Mouse (Mus musculus): ENCODE data around the gene Olfr11.

Olfr11 gene

DNA sequence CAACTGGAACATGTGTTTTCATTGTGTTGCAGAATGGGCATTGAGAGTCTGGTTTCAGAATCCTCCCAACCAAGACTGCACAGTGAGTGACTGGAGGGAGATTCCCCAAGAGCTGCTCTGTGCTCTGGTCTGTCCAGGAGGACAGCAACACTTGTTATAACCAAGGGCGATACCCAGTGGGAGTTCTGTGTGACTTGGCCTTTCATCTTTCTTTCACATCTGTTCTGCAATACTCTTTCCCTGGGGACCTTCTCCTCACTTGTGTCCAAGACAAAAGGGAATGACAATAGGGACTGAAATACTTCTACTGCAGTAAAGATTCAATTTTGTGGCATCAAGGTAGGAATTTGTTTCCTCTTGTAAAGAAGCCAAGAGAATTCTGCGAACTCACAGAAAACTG lies at the start of gene Olfr11:
Olfr11 (minus strand) TSS at position 101 of the 400 bp plus-strand sequence.
- no peak for DNase-seq (ENCODE audit: low spot score)

DNA sequence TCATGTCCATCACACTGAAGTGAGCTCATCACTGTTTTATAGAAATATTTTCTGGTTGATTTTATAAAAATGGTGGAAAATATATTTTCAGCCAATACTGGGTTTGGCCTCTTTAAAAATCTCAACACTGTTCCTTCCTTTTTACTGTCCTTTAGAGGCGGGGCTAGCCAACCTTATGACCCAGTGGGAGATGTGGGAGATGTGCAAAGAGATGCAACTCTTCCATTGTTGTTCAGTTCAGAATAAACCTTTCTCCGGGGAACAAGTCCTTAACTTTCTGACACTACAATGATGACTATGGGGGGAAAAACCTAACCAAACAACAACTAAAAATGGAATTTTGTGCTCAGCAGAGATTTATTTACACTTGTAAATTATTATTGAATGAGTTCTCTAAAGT lies 35.0 kb upstream of the Olfr11 start, which contains the start of gene Olfr1360:
Olfr1360 (minus strand) TSS at position 101 of the 400 bp plus-strand sequence.
- DNase-seq (ENCODE audit: low spot score) = no peak

DNA sequence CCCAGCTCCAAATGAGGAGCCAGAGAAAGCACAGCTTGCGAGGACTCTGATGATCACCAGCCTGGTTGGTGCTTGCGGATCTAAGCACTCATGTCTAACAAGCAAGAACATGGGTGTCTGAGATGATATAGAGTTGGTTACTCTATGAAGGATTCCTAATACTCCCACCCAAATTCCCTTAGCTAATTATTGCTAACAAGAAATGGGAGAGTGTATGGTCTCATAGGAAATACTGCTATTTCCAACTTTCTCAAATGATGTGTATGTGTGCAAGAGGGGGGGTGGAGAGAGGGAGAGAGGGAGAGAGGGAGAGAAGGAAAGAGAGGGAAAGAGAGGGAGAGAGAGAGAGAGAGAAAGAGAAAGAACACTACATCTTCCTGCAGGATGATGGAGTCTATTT lies 21.0 kb upstream of the Olfr11 start, which contains the start of gene Olfr1361:
Olfr1361 (minus strand) TSS at position 101 of the 400 bp plus-strand sequence.
- DNase-seq (ENCODE audit: low spot score) = no peak

DNA sequence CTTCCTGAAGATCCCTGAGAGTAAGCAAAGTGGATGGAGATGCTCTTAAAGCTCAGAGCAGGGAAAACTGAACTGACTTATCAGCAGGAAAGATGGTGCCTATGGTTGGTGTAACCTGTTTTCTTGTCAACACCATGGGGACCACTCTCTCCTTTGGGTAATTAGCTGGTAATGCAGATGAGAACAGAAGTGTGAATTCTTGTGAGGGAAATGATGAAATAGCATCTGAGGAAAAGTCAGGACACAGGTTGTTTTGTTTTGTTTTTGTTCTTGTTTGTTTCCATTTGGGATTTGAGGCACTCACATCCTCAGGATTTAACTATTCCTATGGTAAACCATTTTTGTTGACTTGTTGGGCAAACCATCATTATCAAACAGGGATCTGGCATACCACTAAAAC lies 28.4 kb downstream of the Olfr11 start, which contains the start of gene Olfr1362:
Olfr1362 (minus strand) TSS at position 101 of the 400 bp plus-strand sequence.
- DNase-seq (ENCODE audit: low spot score) = no peak

DNA sequence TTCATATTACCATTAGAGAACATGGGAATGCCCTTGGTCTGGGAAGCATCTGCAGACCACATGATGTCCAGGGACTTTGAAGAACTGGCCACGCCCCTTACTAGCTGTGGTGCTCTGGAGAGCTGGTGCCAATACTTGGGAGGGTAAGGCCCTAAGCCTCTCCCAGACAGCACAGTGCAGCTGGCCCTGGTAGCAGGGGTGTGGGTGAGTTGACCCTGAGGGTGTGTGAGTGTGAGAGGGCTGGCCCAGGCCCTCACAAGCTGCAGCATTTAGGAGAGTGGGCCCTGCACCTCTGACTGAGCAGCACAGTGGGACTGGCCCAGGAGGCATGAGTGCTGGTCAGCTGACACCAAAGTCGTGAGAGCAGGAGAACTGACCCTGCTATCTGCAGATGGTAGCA lies 50.7 kb downstream of the Olfr11 start:
- DNase-seq (ENCODE audit: low spot score) = no peak

Data from urinary bladder, postnatal 14 days (tissue).